Mouse (Mus musculus) limb, embryonic 14.5 days (tissue): ENCODE results near the gene Caps2. TPM values are rescaled to one million over a fixed set of nuclear protein-coding genes. Genes with fewer than 3 reads are reported as not detected.
"Not testable (repeated sequence)": the region's sequence is repeated elsewhere in the genome, so short reads cannot be mapped to it uniquely, and the experiment has no call there.

ENCODE experiments used
- ATAC-seq: fragments of 200-750 bp; cut with Nextera tagmentation; 2 replicates; pipeline ENCODE4 v1.8.0; 2017; ENCODE audit warnings: low read depth, moderate number of reproducible peaks, moderate TSS enrichment; ENCODE audit not compliant: low FRiP score
- DNase-seq: peaks from one replicate; pipeline ENCODE4 v3.0.0-alpha.2; 2015; ENCODE audit warnings: low spot score
- H3K27ac ChIP-seq: fragments of 300-500 bp; sonication (generic); replicated peaks from 2 replicates; pipeline ENCODE4 v1.5.1; 2014; ENCODE audit warnings: low read depth, mild to moderate bottlenecking, low read length, moderate library complexity, mixed read lengths
- H3K27me3 ChIP-seq: fragments of 300-500 bp; sonication (generic); 2 replicates; pipeline ENCODE4 v1.6.1; 2014; ENCODE audit warnings: low read length, mixed read lengths; ENCODE audit not compliant: control insufficient read depth, insufficient read depth
- H3K36me3 ChIP-seq: fragments of 300-500 bp; sonication (generic); 2 replicates; pipeline ENCODE4 v1.6.1; 2014; ENCODE audit warnings: mild to moderate bottlenecking, low read length, moderate library complexity, mixed read lengths; ENCODE audit not compliant: control insufficient read depth, insufficient read depth
- H3K4me1 ChIP-seq: fragments of 300-500 bp; sonication (generic); 2 replicates; pipeline ENCODE4 v1.6.1; 2014; ENCODE audit warnings: antibody characterized with exemption, low read length, mixed read lengths; ENCODE audit not compliant: control insufficient read depth, insufficient read depth
- H3K4me2 ChIP-seq: fragments of 300-500 bp; sonication (generic); replicated peaks from 2 replicates; pipeline ENCODE4 v1.6.1; 2014; ENCODE audit warnings: low read depth, mild to moderate bottlenecking, low read length, moderate library complexity; ENCODE audit not compliant: severe bottlenecking
- H3K4me3 ChIP-seq: fragments of 300-500 bp; sonication (generic); replicated peaks from 2 replicates; pipeline ENCODE4 v1.5.1; 2014; ENCODE audit warnings: low read length
- H3K9ac ChIP-seq: fragments of 300-500 bp; sonication (generic); 2 replicates; pipeline ENCODE4 v1.6.1; 2014; ENCODE audit warnings: mild to moderate bottlenecking, low read depth, low read length, moderate library complexity; ENCODE audit not compliant: severe bottlenecking
- H3K9me3 ChIP-seq: fragments of 300-500 bp; sonication (generic); 2 replicates; pipeline ENCODE4 v1.6.1; 2016; ENCODE audit warnings: low read length; ENCODE audit not compliant: control insufficient read depth
- POLR2A ChIP-seq: fragments of 200-500 bp; IDR thresholded peaks from 2 replicates; pipeline ENCODE4 v1.8.0; 2012; ENCODE audit warnings: inconsistent platforms, mild to moderate bottlenecking, moderate library complexity, borderline replicate concordance; ENCODE audit not compliant: insufficient read depth, insufficient read length; ENCODE audit errors: extremely low read depth
- WGBS: fragments of 180-500 bp; shearing (Covaris S2); extraction: QIAGEN DNeasy Blood & Tissue Kit; methylation state at CpG from one replicate; pipeline ENCODE4 v1.1.7; 2014; 5-methylcytosine and 5-hydroxymethylcytosine counted together
- polyA plus RNA-seq, 2 experiments: library from polyadenylated mRNA; depleted of rRNA in 1 of 2; stranded (reverse) in 1 of 2; unstranded in 1 of 2; fragments of >200 nt; fragmentation: Nextera tagmentation in 1 of 2; extraction: Ambion mirVana in 1 of 2; gene quantifications; 2 replicates each; pipeline versions ENCODE4 v1.2.1 to v1.2.3; 2012 to 2014

Caps2 gene
- 0.37 and 0.40 TPM in 2 replicates for polyA plus RNA-seq (2012; rRNA removed)
- polyA plus RNA-seq (2014; fragmentation: Nextera tagmentation; extraction: Ambion mirVana) = 0.28 and 0.33 TPM in 2 replicates

DNA sequence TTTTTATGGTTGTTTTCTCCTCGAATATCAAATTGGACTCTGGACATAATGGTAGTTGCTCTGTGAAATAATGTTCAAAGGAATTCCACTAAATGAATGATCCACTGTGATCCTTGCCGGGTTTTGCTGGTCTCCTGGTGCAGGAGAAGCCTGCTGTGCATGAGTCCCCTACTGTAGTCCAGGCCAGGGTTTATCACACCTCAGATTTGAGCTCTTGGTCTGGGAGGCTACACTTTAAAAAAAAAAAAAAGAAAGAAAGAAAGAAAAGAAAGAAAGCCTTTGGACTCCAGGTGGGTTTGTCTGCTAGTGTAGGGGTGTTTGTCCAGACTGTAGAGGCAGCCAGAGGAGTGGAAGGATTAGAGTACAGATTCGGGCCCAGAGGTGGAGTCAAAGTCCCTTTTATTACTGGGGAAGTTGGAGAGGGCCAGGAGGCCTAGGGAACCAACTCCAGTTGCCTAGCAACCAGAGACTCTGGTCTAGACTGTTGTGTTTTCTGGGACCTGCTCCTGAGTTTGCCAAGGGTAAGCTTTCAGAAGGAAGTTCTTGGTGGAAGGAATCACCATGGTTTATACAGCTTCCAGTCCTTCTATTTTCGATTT is at the start of gene Caps2:
Gene Caps2 (plus strand): TSS at position 454 of the 599 bp plus-strand sequence.
- Histone ChIP-seq H3K9me3 (no peaks in the 10 kb centered on the region), H3K27me3 (no peaks in the 10 kb centered on the region), H3K4me2 (peak within 1 kb of the TSS; percentile 35; the same call in 1 of the 2 replicates), H3K27ac (peak within 1 kb of the TSS; percentile 71; the same call in 1 of the 2 replicates), H3K9ac (no peak within 1 kb of the TSS), H3K4me1 (no peaks in the 10 kb centered on the region; the same call in 1 of the 2 replicates), H3K36me3 (no peaks in the 10 kb centered on the region), H3K4me3 (peak within 1 kb of the TSS; percentile 21; the same call in 1 of the 2 replicates)
- TF ChIP-seq POLR2A = no peak
- 33% methylated on average over 4 of the region's 4 CpGs for WGBS
- DNase-seq (peak; percentile 77), ATAC-seq (peak; percentile 75)

DNA sequence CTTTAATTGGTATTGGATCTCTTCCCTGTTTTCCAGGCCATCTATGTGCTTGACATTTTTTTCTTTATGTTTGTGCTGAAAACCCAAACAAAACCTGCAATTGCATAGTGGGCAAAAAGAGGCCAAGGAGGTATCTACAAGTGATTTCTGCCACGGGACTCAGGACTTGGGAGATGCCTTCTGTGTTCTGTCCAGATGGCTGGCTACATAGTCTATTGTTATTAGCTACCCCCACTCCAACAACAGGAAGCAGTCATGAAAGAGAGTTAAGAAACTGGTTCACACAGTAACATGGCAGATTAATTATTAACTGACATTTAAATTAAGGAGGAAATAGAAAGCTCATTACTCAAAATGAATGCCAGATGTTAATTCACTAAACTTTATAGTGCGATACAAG is 38.3 kb upstream of the Caps2 start:
- not testable (repeated sequence) for DNase-seq, ATAC-seq, H3K4me3 ChIP-seq, H3K27me3 ChIP-seq, H3K9ac ChIP-seq, H3K4me2 ChIP-seq, H3K36me3 ChIP-seq, H3K4me1 ChIP-seq, H3K27ac ChIP-seq, H3K9me3 ChIP-seq
- WGBS = 30% methylated on average over 2 of the region's 2 CpGs

DNA sequence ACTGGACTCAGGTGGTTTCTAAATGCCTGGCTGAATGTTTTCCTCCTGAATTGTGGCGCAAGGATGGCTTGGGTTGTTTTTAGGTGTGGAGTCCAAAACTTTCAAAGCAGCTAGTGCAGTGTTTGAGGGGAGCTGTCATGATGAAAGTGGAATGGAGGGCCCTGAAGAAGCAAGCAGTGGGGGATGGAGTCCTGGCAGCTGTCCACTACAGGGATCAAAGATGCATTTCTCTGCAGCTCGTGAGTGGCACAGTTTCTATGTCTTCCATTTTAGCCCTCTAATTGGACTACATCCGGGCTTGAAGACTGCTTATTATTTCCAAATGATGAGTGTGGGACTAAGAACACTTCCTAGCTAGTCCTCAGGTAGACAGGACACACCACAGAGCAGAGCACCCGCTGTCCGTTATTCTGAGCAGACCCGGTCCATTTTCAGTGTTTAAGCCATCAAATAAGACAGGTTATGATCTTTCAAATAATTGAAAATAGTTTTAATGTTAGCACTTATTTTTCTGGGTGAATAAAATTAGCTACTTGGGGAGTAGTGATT is 35.7 kb upstream of the Caps2 start:
- H3K4me2 ChIP-seq, H3K4me1 ChIP-seq, H3K27me3 ChIP-seq, H3K27ac ChIP-seq, DNase-seq, H3K9ac ChIP-seq, H3K4me3 ChIP-seq, H3K9me3 ChIP-seq, H3K36me3 ChIP-seq, ATAC-seq: not testable (repeated sequence)
- 58% methylated on average over 6 of the region's 6 CpGs for WGBS

DNA sequence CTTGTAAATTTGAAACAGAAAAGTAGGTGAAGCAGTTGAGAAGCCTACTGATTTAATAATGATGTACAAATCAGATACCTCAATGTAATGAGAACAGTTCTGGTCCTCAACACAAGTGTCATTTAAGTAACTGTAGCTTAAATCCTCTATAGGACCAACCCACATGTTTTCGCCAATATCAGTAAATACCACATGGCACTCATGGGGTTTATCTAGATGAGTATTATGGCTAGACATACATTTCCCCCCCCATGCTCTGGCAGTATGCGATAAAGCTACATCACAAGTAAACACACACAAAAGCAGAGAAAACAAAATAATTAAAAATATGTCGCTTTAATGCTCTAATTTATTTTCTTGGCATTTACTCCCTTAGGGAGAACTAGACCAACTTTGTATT is 31.2 kb upstream of the Caps2 start:
- WGBS = 91% methylated on average over 3 of the region's 3 CpGs
- DNase-seq (no peak), ATAC-seq (no peak)
- Histone ChIP-seq H3K27ac (no peak overlapping the region), H3K36me3 (no peaks in the 10 kb centered on the region), H3K4me3 (no peak overlapping the region), H3K4me1 (no peaks in the 10 kb centered on the region), H3K4me2 (no peak overlapping the region), H3K27me3 (no peaks in the 10 kb centered on the region), H3K9ac (no peak overlapping the region), H3K9me3 (no peaks in the 10 kb centered on the region)
- no peak for TF ChIP-seq POLR2A

DNA sequence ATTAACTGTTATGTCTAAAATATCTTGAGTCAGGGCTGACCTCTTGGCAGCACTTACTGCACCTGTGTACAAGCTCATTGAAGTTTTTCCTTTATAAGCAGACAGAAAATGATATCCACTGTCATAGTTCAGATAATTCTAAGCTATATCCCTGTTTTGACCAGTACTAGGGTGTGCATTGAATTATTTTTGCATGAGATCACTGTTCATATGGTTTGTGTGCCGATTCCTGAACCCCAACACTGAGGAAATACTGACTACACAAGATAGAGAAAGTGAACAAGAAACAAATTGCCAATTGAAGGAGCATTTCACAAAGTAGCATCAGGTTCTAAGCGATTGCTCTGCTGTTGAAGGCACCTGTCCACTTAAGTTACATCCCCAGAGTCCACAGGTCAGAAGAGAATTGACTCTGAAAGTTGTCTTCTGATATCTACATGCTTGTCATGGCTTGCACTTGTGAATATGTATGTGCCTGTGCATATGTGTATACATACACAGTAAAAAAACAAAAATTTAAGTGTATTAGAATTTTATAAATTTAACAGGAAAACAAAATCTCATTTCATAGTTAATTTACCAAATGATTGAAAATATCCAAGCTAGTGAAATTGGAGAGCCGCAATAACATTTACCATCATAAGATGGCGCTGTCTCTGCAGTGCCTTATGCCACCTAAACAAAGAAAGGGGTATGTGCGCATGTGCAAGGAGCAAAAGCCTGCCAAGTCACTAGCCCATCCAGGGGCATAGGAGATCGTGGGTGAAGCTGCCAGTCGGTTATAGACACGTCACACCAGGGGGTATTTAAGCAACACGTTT is 25.2 kb upstream of the Caps2 start:
- Histone ChIP-seq H3K36me3 (no peaks in the 10 kb centered on the region), H3K27ac (no peak overlapping the region), H3K4me1 (no peaks in the 10 kb centered on the region), H3K4me2 (peak overlapping the region; percentile 35), H3K9me3 (no peaks in the 10 kb centered on the region), H3K9ac (no peak overlapping the region), H3K27me3 (no peaks in the 10 kb centered on the region), H3K4me3 (peak overlapping the region; percentile 28)
- TF ChIP-seq POLR2A = 0 out of 2 replicates have a peak, but pooled peaks have one; percentile 16
- WGBS = 19% methylated on average over 9 of the region's 9 CpGs
- peak; percentile 77 for DNase-seq
- ATAC-seq = peak; percentile 70; the same call in 1 of the 2 replicates
